Mouse (Mus musculus) intestine, postnatal 0 days (tissue): Measurements from ENCODE around the gene Ctsw. TPM values are rescaled to one million over a fixed set of nuclear protein-coding genes. Genes with fewer than 3 reads are reported as not detected.

Experiments
- ATAC-seq: fragments of 200-750 bp; cut with Nextera tagmentation; 2 replicates; pipeline ENCODE4 v1.8.0; 2017; ENCODE audit warnings: mild to moderate bottlenecking, moderate TSS enrichment, moderate library complexity
- H3K27ac ChIP-seq: fragments of 300-500 bp; sonication (generic); 2 replicates; pipeline ENCODE4 v1.5.1; 2014; ENCODE audit warnings: mild to moderate bottlenecking, low read depth, low read length, moderate library complexity
- H3K27me3 ChIP-seq: fragments of 300-500 bp; sonication (generic); replicated peaks from 2 replicates; pipeline ENCODE4 v1.6.1; 2014; ENCODE audit warnings: low read length, mixed read lengths; ENCODE audit not compliant: control insufficient read depth, insufficient read depth
- H3K36me3 ChIP-seq: fragments of 300-500 bp; sonication (generic); 2 replicates; pipeline ENCODE4 v1.6.1; 2014; ENCODE audit warnings: mild to moderate bottlenecking, moderate library complexity; ENCODE audit not compliant: control insufficient read depth, insufficient read depth
- H3K4me1 ChIP-seq: fragments of 300-500 bp; sonication (generic); replicated peaks from 2 replicates; pipeline ENCODE4 v1.6.1; 2014; ENCODE audit warnings: antibody characterized with exemption, low read length, mixed read lengths; ENCODE audit not compliant: control insufficient read depth, insufficient read depth
- H3K4me2 ChIP-seq: fragments of 300-500 bp; sonication (generic); replicated peaks from 2 replicates; pipeline ENCODE4 v1.6.1; 2014; ENCODE audit warnings: low read depth, mild to moderate bottlenecking, moderate library complexity
- H3K4me3 ChIP-seq: fragments of 300-500 bp; sonication (generic); 2 replicates; pipeline ENCODE4 v1.5.1; 2014; ENCODE audit warnings: low read depth, low read length
- H3K9ac ChIP-seq: fragments of 300-500 bp; sonication (generic); 2 replicates; pipeline ENCODE4 v1.6.1; 2014; ENCODE audit warnings: mild to moderate bottlenecking, low read depth, low read length
- H3K9me3 ChIP-seq: fragments of 300-500 bp; sonication (generic); 2 replicates; pipeline ENCODE4 v1.6.1; 2016; ENCODE audit warnings: mixed run types; ENCODE audit not compliant: control insufficient read depth
- CTCF ChIP-seq: sonication (generic); IDR thresholded peaks from 2 replicates; pipeline ENCODE4 v1.5.1; 2016; ENCODE audit warnings: low read depth, mild to moderate bottlenecking, control low read depth, antibody characterized with exemption, moderate library complexity
- WGBS: fragments of 180-500 bp; shearing (Covaris S2); extraction: QIAGEN DNeasy Blood & Tissue Kit; methylation state at CpG from one replicate; pipeline ENCODE4 v1.1.7; 2014; 5-methylcytosine and 5-hydroxymethylcytosine counted together
- polyA plus RNA-seq: library from polyadenylated mRNA; unstranded; fragments of >200 nt; fragmentation: Nextera tagmentation; extraction: Ambion mirVana; gene quantifications from 2 replicates; pipeline ENCODE4 v1.2.1, GENCODE M21; 2015

The Ctsw gene
- polyA plus RNA-seq, 1 experiment from 2014 or later = 0.85 TPM

DNA sequence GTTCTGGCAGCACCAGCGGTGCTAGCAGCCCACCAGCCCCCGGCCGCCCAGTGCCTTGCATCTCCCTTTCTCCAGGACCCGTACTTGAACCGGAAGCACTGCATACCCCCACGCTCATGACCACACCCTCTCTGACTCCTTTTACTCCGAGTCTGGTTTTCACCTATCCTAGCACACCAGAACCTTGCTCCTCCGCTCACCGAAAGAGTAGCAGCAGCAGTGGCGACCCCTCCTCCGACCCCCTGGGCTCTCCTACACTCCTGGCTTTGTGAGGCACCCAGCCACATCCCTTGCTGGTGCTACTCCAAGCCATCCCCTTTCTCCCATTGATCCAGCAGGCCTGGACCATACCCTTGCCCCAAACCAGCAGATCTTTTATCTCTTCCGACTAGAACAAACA lies 13.3 kb downstream of the Ctsw start:
- Histone ChIP-seq H3K4me3 (peak overlapping the region; percentile 74), H3K4me2 (peak overlapping the region; percentile 98; the same call in 1 of the 2 replicates), H3K36me3 (peaks cover 6% of the 10 kb centered on the region; the same call in 1 of the 2 replicates), H3K9ac (peak overlapping the region; percentile 13; the same call in 1 of the 2 replicates), H3K4me1 (peaks cover 2% of the 10 kb centered on the region; the same call in 1 of the 2 replicates), H3K9me3 (no peaks in the 10 kb centered on the region), H3K27ac (no peak overlapping the region), H3K27me3 (0 out of 2 replicates have a peak, but pooled peaks cover 5% of the 10 kb centered on the region)
- ATAC-seq = no peak
- 82% methylated on average over 12 of the region's 12 CpGs for WGBS
- no peak for TF ChIP-seq CTCF

DNA sequence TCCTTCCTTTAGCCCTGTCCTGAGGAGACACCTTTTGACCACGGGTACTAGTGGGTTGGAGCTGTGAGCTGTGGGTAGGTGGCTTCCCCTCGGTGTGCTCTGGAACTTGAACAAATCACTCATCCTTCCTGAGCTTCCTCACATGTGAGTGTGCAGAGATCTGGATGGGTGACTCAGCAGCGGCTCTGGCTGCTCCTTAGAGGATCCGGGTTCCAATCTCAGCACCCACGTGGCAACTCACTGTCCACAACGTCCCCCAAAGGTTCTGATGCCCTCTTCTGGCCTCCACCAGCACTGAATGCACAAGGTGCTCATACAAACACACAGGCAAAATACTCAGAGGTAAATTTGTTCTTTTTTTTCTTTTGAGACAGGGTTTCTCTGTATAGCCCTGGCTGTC lies 16.5 kb downstream of the Ctsw start:
- Histone ChIP-seq H3K9ac (no peak overlapping the region), H3K36me3 (peaks cover 6% of the 10 kb centered on the region; the same call in 1 of the 2 replicates), H3K4me1 (peaks cover 6% of the 10 kb centered on the region; the same call in 1 of the 2 replicates), H3K27me3 (peaks cover 29% of the 10 kb centered on the region), H3K27ac (peak overlapping the region; percentile 35; the same call in 1 of the 2 replicates), H3K4me2 (no peak overlapping the region), H3K9me3 (no peaks in the 10 kb centered on the region), H3K4me3 (no peak overlapping the region)
- TF ChIP-seq CTCF = peak; percentile 16; the same call in 1 of the 2 replicates
- no peak for ATAC-seq
- 81% methylated on average over 6 of the region's 6 CpGs for WGBS

DNA sequence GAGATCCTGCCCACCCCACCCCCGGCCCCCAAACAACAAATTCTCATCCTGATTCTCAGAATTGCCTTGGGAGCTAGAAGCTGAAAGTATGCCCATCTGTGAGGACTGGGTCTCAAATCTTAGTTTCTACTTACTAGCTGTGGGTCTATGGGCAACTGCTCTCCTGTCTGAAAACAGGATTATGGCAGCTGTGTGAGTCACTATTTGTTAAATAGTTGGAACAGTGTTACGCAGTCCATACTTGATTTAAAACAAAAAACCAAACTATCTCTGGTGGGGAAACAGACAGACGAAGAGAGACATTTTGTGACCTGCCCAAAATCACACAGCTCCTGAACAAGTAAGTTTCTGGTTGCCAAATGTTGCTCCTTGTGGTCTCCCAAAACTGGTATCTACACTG lies 18.6 kb downstream of the Ctsw start:
- 74% methylated on average over 3 of the region's 3 CpGs for WGBS
- 0 out of 2 replicates have a peak, but pooled peaks cover 6% of the 10 kb centered on the region for H3K4me1 ChIP-seq
- no peak overlapping the region for H3K27ac ChIP-seq
- H3K9ac ChIP-seq = no peak overlapping the region
- peaks cover 29% of the 10 kb centered on the region for H3K27me3 ChIP-seq
- no peak overlapping the region for H3K4me3 ChIP-seq
- H3K36me3 ChIP-seq = peaks cover 5% of the 10 kb centered on the region; the same call in 1 of the 2 replicates
- no peak overlapping the region for H3K4me2 ChIP-seq
- no peaks in the 10 kb centered on the region for H3K9me3 ChIP-seq
- no peak for TF ChIP-seq CTCF
- no peak for ATAC-seq

DNA sequence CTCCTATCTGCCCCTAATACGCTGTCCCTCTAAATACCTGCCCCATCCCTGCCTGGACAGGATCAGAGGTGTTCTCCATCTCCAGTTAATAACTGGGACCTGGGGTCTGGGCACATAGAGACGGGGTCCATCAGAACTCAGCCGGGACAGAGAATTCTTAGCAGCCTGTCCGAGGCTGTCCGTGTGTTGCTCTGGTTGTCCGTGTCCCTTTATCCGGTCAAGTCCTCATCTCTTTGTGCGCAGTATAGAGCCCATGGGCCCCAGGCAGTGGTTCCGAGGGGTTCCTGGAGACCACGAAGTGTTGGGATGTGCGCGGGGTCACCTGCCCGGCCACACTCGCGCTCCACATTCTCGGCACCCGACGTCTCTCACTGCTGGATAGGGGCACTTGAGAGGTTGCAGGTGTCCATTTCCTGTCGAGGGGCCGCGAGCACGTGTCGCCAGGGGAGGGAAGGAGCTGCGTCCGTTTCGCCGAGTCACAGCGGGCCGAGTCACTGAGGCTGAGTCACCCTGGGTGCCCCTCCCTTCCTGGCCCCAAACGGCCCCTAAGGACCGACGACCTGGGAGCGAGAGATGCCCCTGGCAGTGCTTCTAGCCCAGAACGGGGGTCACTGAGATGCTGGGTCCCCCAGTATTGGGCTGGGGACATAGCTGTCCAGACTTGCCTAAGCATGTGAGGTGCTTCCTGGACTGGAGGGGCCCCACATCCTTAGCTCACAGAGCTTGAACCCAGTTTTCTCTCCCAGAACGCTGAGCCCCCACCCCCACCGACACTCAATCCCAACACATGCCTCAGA lies 19.8 kb downstream of the Ctsw start:
- H3K27ac ChIP-seq = no peak overlapping the region
- H3K27me3 ChIP-seq = peaks cover 29% of the 10 kb centered on the region
- no peak for ATAC-seq
- 0 out of 2 replicates have a peak, but pooled peaks cover 6% of the 10 kb centered on the region for H3K4me1 ChIP-seq
- H3K4me3 ChIP-seq = peak overlapping the region; percentile 48
- no peak for TF ChIP-seq CTCF
- H3K36me3 ChIP-seq = no peaks in the 10 kb centered on the region; the same call in 1 of the 2 replicates
- H3K9me3 ChIP-seq = no peaks in the 10 kb centered on the region
- H3K4me2 ChIP-seq = peak overlapping the region; percentile 84
- H3K9ac ChIP-seq = no peak overlapping the region
- 6% methylated on average over 35 of the region's 36 CpGs for WGBS

DNA sequence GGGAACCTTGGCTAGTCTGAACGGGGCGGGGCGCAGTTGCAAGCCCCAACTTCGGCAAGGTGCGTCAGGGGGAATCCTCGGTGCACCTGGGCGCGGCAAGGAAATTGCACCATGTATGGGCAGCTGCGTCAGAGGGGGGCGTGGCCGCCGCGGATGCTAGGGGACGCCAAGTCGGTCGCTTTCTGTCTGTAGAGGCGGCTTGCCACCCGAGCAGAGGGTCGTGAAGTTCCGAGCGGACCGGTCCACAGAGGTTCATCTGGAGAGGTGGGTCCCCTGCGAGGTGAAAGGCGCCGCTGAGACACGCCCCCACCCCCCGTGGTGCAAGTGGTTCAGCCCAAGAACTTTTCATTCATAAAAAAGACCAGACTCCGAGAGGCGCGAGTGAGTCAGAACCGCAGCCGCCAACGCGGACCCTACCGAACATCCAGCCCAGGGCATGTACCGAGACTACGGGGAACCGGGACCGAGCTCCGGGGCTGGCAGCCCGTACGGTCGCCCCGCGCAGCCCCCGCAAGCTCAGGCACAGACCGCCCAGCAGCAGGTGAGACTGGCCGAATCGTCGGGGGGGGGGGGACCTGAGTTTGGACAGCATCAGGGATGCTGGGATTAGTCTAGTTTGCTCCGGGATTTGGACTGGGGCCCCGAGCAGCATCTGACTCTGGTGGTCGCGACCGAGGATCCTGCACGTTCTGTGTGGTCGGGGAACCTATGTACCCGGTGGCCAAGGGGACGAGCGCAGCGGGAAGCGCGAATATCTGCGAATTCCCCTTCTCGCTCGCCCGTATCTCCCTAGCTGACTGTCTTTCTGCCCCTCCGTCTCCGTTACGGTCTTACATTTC lies 20.6 kb downstream of the Ctsw start, which contains the start of gene Fosl1:
Gene Fosl1, plus strand, starts transcription at position 33 of the 839 bp plus-strand sequence.
- TF ChIP-seq CTCF = no peak

More for the DNA sequence above, 20.6 kb downstream of the Ctsw start, which contains the start of gene Fosl1:
- Histone ChIP-seq H3K9ac (peak within 1 kb of the TSS; percentile 7; the same call in 1 of the 2 replicates), H3K4me3 (peak within 1 kb of the TSS; percentile 48), H3K4me1 (0 out of 2 replicates have a peak, but pooled peaks cover 6% of the 10 kb centered on the region), H3K4me2 (peak within 1 kb of the TSS; percentile 84), H3K27me3 (peaks cover 29% of the 10 kb centered on the region), H3K9me3 (no peaks in the 10 kb centered on the region), H3K36me3 (no peaks in the 10 kb centered on the region), H3K27ac (no peak within 1 kb of the TSS)
- WGBS = under 1% methylated on average over 70 of the region's 70 CpGs
- ATAC-seq = peak; percentile 71
